Mouse (Mus musculus) lung, postnatal 0 days (tissue): ENCODE measurements around the gene Gm49630.
"Not testable (repeated sequence)": the region's sequence is repeated elsewhere in the genome, so short reads cannot be mapped to it uniquely, and the experiment has no call there.

Experiments used
- CTCF ChIP-seq: IDR thresholded peaks from 2 replicates; pipeline ENCODE4 v1.5.1; 2016; ENCODE audit warnings: antibody characterized with exemption, mild to moderate bottlenecking
- EP300 ChIP-seq: IDR thresholded peaks from 2 replicates; pipeline ENCODE4 v1.6.1; 2016; ENCODE audit warnings: antibody characterized with exemption, mild to moderate bottlenecking, control low read depth

DNA sequence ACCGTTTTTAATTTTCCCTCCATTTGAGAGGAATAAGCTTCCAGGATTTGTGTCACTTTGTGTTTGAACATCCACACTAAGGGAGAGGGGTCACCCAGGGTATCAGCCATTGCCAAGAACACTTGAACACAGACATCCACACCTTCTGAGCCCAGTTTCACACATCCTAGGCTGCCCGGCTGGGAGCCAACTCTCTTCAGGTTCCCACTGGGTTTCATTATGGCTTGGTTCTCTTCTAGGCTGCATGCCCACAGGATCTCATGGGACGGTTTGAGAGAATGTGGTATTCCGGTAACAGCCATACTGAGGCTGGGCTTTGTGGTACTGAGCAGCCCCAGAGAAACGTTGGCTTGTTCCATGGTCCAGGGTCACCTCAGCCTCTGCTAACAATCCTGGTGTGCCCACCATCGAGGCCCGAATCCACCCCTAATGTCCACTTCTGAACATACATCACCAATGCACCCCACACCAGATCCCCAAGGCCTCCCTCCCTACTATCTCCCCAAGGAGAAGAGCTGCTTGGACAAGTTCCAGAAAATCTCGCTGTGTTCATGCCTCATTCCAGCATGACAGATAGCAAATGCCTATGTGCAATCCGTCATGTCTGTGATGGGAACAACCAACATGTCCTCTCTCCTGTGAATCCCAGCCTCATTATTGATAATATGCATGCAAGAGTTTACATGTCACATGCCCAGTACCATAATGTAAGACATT lies 10.9 kb downstream of the Gm49630 start:
- TF ChIP-seq CTCF, EP300: not testable (repeated sequence)
